Mouse (Mus musculus): ENCODE data around the gene Cdc37. TPM values are rescaled to one million over a fixed set of nuclear protein-coding genes. Genes with fewer than 3 reads are reported as not detected.

Gene Cdc37
- 303 and 377 TPM in 2 replicates for polyA plus RNA-seq (2012; rRNA removed)

GRCm38 (mm10) chr9:21149654-21150419 is at the start of gene Cdc37:
Cdc37 (minus strand) TSS chr9:21149982.

GRCm38 (mm10) chr9:21165041-21165951 is 15.5 kb upstream of the Cdc37 start, which contains the start of gene Pde4a:
Pde4a (plus strand) TSS chr9:21165714.

GRCm38 (mm10) chr9:21131059-21131956 is 18.5 kb downstream of the Cdc37 start, which contains the start of gene Tyk2:
Tyk2 (minus strand) TSS chr9:21131243.

GRCm38 (mm10) chr9:21091707-21092320 is 58.0 kb downstream of the Cdc37 start, which contains the start of the genes Gm38431 and Raver1:
Gm38431 (minus strand) TSS chr9:21091997.
Raver1 (minus strand) TSS chr9:21092008.

Other genes with a start within 250 kb of the Cdc37 start
- 119 and 139 TPM in 2 replicates for gene Dnmt1, start 190.1 kb downstream of the Cdc37 start, polyA plus RNA-seq (2012; rRNA removed)
- gene S1pr2, start 173.2 kb downstream of the Cdc37 start, polyA plus RNA-seq (2012; rRNA removed), result 5.4 and 14.5 TPM in 2 replicates
- gene Mrpl4, start 147.2 kb downstream of the Cdc37 start, polyA plus RNA-seq (2012; rRNA removed), result 54.5 and 78.4 TPM in 2 replicates
- 3.5 and 4.1 TPM in 2 replicates for gene Icam1, start 134.0 kb downstream of the Cdc37 start, polyA plus RNA-seq (2012; rRNA removed)
- 4.4 and 5.4 TPM in 2 replicates for gene Icam4, start 120.6 kb downstream of the Cdc37 start, polyA plus RNA-seq (2012; rRNA removed)
- gene Icam5, start 117.9 kb downstream of the Cdc37 start, polyA plus RNA-seq (2012; rRNA removed), result 0.14 and 0.22 TPM in 2 replicates
- 1.4 and 1.8 TPM in 2 replicates for gene Zglp1, start 82.9 kb downstream of the Cdc37 start, polyA plus RNA-seq (2012; rRNA removed)
- 2.5 and 2.7 TPM in 2 replicates for gene Gm49373, start 76.9 kb downstream of the Cdc37 start, polyA plus RNA-seq (2012; rRNA removed)
- 61.0 and 83.1 TPM in 2 replicates for gene Fdx1l, start 76.4 kb downstream of the Cdc37 start, polyA plus RNA-seq (2012; rRNA removed)
- gene Gm38431, start 58.0 kb downstream of the Cdc37 start, polyA plus RNA-seq (2012; rRNA removed), result 4.6 and 6.0 TPM in 2 replicates
- gene Raver1, start 58.0 kb downstream of the Cdc37 start, polyA plus RNA-seq (2012; rRNA removed), result 67.6 and 85.0 TPM in 2 replicates
- 11.6 and 13.8 TPM in 2 replicates for gene Tyk2, start 18.7 kb downstream of the Cdc37 start, polyA plus RNA-seq (2012; rRNA removed)
- gene Pde4a, start 15.7 kb upstream of the Cdc37 start, polyA plus RNA-seq (2012; rRNA removed), result 4.0 and 5.1 TPM in 2 replicates
- gene Keap1, start 89.4 kb upstream of the Cdc37 start, polyA plus RNA-seq (2012; rRNA removed), result 23.3 and 33.5 TPM in 2 replicates
- gene S1pr5, start 98.5 kb upstream of the Cdc37 start, polyA plus RNA-seq (2012; rRNA removed), result 0.13 and 0.47 TPM in 2 replicates
- 27.7 and 29.9 TPM in 2 replicates for gene Atg4d, start 115.3 kb upstream of the Cdc37 start, polyA plus RNA-seq (2012; rRNA removed)
- 45.0 and 53.8 TPM in 2 replicates for gene Kri1, start 138.0 kb upstream of the Cdc37 start, polyA plus RNA-seq (2012; rRNA removed)
- 41.8 and 73.1 TPM in 2 replicates for gene Cdkn2d, start 141.4 kb upstream of the Cdc37 start, polyA plus RNA-seq (2012; rRNA removed)
- gene Ap1m2, start 162.4 kb upstream of the Cdc37 start, polyA plus RNA-seq (2012; rRNA removed), result 1.7 and 3.2 TPM in 2 replicates
- gene Slc44a2, start 170.7 kb upstream of the Cdc37 start, polyA plus RNA-seq (2012; rRNA removed), result 50.7 and 79.8 TPM in 2 replicates
- 196 and 241 TPM in 2 replicates for gene Ilf3, start 217.9 kb upstream of the Cdc37 start, polyA plus RNA-seq (2012; rRNA removed)